Mouse (Mus musculus): ENCODE results near the gene Chmp6. TPM values are rescaled to one million over a fixed set of nuclear protein-coding genes. Genes with fewer than 3 reads are reported as not detected.

Gene Chmp6
- polyA plus RNA-seq, 1 experiment, result 38.0 TPM

DNA sequence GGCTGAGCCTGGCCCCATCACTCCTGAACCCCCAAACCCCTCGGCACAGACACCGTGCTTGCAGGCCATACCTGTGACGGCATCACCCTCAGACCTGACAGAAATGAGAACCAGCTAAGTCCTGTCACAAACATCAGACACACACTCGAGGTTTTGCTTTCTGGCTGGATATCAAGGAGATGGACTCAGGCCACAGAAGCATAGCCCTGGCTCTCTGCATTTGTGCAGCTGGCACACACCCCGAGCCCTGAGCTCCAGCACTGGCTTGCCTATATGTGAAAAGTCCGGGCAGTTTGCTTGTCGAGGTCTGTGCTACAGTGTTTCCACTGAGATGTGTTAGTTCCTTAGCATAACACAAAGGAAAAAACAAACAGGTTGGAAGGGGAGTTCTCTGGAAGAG lies 5.5 kb upstream of the Chmp6 start:
- no peak for DNase-seq (ENCODE audit: low spot score)

- peak; percentile 54 for DNase-seq (ENCODE audit: low spot score)
These were observed 3.8 kb upstream of the Chmp6 start for GRCm38 (mm10) chr11:119909436-119909835.

DNA sequence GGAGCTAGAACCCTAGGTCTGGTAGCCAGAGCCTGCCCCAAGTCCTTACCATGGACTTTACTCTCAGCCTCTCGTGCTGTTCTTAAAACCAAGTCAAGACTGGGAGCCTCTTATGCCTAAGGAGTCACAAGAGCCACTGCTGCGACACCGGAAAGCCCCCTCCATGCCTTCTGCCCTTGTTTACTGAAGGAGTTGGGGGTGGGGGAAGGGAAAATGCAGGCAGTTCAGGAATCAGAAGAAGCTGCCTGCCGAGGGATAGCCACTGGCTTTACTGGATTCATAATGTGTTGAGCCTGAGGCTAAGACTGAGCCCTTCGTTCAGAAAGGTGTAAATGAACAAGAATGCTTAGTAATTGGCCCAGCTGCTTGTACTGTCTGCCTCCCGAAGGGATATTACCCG lies 396 bp upstream of the Chmp6 start:
- DNase-seq (ENCODE audit: low spot score), result no peak

DNA sequence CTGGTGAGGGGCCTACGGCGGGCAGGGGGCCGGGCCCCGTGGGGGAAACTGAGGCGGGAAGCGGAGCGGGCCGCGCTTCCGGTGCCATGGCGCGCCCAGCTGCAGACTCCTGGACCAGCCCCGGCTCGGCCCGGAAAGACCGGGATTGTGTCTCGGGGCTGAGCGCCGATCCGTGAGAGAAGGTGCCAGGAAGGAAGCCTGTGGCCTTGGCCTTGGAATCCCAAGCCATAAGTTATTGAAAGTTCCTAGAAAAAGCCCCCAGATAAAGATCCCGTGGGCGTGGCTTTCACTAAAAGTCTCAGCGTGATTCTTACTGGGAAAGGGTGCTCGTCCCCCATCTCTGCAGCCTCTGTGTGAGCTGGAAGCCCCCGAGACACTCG lies 684 bp downstream of the Chmp6 start:
- no peak for DNase-seq (ENCODE audit: low spot score)

DNA sequence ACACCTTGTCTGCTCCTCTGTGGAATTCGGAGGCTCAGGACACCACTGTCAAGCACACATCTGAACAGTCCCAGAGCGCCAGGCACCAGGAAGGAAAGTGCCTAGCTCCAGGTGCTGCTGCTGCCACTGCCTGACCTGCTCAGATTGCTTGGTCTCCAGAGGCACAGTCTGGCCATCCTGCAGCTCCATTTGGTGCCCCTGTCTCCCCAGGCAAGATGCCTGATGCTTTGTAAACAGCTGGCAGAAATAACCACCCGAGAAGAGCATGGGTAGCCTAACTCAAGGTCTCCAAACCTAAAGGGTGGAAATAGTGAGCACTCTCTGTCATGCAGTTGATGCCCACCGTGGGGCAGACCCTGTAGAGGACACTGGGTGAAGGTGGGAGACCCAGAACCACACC lies 1.1 kb downstream of the Chmp6 start:
- no peak for DNase-seq (ENCODE audit: low spot score)

DNA sequence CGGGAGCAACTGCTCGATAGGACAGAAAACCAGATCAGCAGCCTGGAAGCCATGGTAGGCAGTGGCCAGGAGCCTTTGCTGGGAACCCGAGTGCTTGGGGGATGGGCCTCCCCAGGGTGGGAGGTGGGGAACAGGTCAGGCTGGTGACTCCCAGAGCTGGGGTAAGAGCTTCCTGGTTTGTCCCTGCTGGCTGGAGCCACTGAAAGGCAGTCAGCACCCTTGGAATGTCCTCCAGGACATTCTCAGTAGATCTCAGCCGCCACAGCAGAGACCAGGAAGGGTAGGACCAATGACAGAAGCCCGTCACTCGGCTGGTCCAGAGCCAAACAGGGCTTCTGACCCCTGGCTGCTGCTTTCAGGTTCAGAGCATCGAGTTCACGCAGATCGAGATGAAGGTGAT lies 2.4 kb downstream of the Chmp6 start:
- DNase-seq (ENCODE audit: low spot score), result no peak

DNA sequence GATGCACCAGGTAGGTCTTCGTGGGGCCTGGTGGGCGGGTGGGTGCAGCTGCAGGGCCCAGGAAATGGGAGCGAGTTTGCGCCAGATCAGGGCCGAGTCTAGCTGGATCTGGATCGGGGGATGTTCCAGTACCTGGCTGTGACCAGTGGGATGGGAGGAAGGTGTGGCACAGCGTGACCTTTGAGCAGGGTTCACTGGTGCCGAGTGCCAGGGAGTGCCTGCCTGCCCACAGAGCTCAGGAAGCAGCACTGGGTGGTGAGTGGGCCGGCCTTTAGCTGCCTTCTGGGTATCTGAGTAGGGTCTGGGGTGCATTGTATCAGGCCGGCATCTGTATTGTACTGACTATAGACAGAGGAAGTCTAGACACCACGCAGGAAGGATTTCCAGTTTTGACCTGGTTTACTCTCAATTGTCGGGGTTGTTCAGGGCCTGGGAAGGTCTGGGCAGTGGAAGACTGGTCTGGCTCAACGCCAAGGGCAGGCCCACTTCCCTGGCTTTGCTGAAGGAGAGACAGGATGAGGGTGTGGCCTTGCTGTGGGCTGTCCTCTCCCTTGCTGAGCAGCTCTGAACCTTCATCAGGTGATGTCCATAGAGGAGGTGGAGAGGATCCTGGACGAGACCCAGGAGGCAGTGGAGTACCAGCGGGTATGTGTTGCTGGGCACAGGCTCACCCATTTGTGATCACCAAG lies 3.0 kb downstream of the Chmp6 start:
- no peak for DNase-seq (ENCODE audit: low spot score)

DNA sequence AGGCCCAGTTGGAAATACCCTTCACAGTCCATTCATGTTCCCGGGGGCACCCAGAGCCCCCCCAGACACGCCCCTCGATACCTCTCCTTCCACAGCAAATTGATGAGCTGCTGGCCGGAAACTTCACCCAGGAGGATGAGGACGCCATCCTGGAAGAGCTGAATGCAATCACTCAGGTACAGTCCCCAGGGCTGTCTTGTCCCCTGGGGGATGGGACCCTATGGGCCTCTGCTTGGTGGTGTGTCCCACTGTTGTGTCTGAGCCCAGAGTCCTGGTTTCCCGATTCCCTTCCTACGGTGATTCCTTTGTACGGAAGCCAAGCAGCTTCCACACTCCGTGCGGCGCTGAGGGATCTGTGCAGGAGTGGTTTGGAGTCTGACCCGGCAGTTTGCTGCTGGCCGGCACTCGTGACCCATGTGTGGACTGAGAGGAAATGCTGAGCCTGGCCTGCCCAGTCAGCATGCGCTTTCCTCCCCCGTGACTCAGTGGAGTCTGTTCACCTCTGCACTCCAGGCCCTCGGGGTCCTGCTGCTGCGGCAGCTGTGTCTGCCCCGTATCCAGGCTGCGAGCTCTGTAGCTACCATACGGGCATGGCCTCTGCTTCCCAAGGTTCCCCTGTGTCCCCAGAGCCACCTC lies 3.7 kb downstream of the Chmp6 start:
- DNase-seq (ENCODE audit: low spot score), result no peak

- DNase-seq (ENCODE audit: low spot score), result no peak
These were observed 5.3 kb downstream of the Chmp6 start for GRCm38 (mm10) chr11:119918521-119918920.

DNA sequence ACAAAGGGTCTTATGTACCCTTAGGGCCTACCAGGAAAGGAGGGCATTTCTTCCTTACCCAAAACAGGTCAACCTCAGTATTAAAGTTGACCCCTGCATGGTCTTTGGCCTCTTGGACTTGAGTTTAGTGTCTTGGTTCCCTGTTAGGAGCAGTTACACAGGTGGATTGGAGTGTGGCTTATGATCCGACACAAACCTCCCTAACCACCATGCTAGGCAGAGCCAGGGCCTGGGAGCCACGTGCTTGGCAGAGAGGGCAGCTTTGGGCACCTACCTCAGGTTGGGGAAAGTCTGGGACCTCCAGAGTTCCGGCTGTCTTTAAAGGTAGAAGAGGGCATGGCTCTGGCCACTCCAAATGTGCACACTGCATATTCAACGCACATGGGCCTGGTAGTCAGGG lies 6.2 kb downstream of the Chmp6 start:
- no peak for DNase-seq (ENCODE audit: low spot score)

- DNase-seq (ENCODE audit: low spot score), result no peak
These were observed 6.7 kb downstream of the Chmp6 start for GRCm38 (mm10) chr11:119919897-119920296.

GRCm38 (mm10) chr11:119920668-119921067 lies 7.4 kb downstream of the Chmp6 start:
- no peak for DNase-seq (ENCODE audit: low spot score)

DNA sequence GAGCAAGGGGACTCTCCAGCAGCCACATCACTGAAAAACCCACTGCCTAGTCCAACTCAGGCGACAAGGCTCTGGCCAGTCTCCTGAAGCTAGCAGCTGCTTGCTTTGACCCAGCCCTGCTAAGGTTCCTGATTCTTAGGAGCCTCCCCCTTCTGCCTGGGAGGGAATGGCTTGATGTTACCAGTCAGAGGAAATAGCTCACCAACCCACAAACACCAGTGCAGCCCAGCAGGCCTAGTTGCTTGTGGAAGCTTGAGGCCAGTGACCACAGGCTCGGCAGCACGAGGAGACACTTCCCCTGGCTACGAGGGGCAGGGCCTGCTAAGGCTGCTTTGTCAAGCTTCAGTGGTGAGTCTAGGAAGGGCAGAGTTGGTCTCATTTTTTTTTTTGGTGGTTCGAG lies 11.9 kb downstream of the Chmp6 start:
- no peak for DNase-seq (ENCODE audit: low spot score)

DNA sequence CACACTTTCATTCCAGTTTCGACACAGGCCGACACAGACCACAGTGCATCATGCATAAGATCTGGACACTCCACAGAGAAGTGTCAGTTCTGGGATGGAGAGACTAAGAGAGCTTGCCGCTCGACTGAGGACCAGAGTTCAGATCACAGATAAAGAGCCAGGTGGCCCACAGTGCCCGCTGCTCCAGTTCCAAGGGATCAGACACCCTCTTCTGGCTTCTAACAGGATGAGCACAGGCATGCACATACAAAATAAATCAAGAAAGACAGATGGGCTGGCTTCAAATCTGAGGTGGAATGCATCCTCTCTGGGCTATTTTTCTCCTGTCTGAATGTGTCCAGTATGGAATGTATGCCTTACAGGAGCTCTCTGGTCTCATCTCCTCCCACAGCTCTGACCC lies 13.5 kb downstream of the Chmp6 start:
- DNase-seq (ENCODE audit: low spot score), result no peak

DNA sequence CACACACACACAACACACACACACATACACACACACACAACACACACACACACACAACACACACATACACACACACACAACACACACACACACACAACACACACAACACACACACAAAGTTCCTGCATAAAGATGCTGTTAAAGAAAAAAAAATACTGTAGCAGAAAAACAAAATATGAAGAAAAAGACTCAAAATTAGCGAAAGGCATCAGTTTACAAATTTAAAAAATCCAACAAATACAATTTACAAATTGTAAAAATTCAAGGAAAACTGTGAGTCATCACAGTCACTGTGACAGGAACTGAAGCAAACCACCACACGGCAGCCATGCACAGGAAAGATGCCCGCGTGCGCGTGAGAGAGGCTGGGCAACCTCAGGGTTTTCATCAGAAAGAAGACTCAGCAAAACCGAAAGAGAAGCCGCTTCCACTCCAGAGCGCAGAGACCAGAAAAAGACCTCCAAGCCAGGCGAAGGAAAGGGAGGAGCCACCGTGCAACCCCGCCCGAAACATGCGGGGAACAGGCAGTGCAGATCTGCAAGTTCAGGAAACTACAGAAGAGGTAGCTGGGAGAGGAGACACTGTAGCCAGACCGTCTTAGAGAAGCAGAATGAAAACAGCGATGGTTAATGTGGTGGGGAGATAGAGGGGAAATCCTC lies 14.9 kb downstream of the Chmp6 start:
- DNase-seq (ENCODE audit: low spot score), result no peak

- no peak for DNase-seq (ENCODE audit: low spot score)
These were observed 16.5 kb downstream of the Chmp6 start for GRCm38 (mm10) chr11:119929603-119930265.

- DNase-seq (ENCODE audit: low spot score), result no peak
These were observed 18.6 kb downstream of the Chmp6 start for GRCm38 (mm10) chr11:119931809-119932208.

GRCm38 (mm10) chr11:119933142-119933541 lies 19.9 kb downstream of the Chmp6 start:
- no peak for DNase-seq (ENCODE audit: low spot score)

- no peak for DNase-seq (ENCODE audit: low spot score)
These were observed 20.8 kb downstream of the Chmp6 start for GRCm38 (mm10) chr11:119933819-119934583.

GRCm38 (mm10) chr11:119934773-119935172 lies 21.5 kb downstream of the Chmp6 start:
- DNase-seq (ENCODE audit: low spot score), result no peak

GRCm38 (mm10) chr11:119935457-119935856 lies 22.2 kb downstream of the Chmp6 start:
- peak; percentile 53 for DNase-seq (ENCODE audit: low spot score)

- no peak for DNase-seq (ENCODE audit: low spot score)
These were observed 23.2 kb downstream of the Chmp6 start for GRCm38 (mm10) chr11:119936456-119936855.
